Mouse (Mus musculus): ENCODE data around the gene Nmd3. TPM values are rescaled to one million over a fixed set of nuclear protein-coding genes. Genes with fewer than 3 reads are reported as not detected.

Gene Nmd3
- polyA plus RNA-seq, 1 experiment from 2014 or later: 97.8 TPM

DNA sequence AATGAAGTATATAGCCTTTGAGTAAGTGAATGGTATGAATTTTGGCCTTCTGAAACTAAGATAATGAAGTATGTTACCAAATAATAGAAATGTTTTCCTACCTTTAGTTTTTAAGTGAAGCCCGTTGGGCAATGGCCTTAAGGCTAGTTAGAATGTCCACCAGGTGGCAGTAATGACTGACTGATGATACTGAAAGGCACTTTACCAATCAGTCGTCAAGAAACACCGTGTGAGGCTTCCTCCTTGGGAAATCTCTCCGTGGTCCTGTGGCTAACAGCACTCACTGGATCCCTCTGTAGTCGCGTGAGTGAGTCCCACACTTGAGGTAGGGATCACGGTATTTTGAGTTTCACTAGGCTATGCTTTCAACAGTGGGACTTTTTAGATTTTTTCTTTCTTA is 34.7 kb downstream of the Nmd3 start:
- H3K36me3 ChIP-seq (ENCODE audit: control insufficient read depth, insufficient read depth, low read length): 0 out of 2 replicates have a peak, but pooled peaks cover 2% of the 10 kb centered on the region
- 22% methylated on average over 7 of the region's 7 CpGs for WGBS

DNA sequence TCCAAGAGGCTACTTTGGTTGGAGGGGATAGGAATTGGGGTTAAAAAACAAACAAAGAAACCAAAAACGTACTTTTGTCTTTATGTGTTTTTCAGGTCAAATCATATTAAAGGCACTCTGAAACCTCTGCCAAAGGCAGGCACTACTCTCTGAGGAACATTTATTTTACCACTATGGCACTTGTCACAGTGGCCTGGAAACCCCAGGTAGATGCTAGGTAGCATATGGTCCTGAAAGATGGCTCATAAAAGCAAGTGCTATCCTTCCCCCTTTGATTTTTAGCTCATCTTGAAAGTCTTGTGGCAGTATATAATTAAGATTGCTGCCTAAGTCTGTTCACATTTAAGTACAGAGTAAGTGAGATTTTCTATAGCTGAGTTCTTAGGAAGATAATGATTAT is 35.7 kb downstream of the Nmd3 start:
- H3K9me3 ChIP-seq (ENCODE audit: control insufficient read depth, low read length): no peaks in the 10 kb centered on the region
- H3K9ac ChIP-seq (ENCODE audit: low read length): no peak overlapping the region
- H3K4me2 ChIP-seq (replicated peaks; ENCODE audit: low read depth): no peak overlapping the region
- no peaks in the 10 kb centered on the region for H3K27me3 ChIP-seq (ENCODE audit: control insufficient read depth, insufficient read depth, low read length)
- no peak for TF ChIP-seq CTCF (IDR thresholded peaks at IDR 0.05; ENCODE audit: low read depth)
- TF ChIP-seq EP300 (optimal IDR thresholded peaks at IDR 0.05): no peak
- ATAC-seq (ENCODE audit: low FRiP score, low TSS enrichment) (no peak), DNase-seq (ENCODE audit: low spot score) (no peak)
- no peaks in the 10 kb centered on the region for H3K4me1 ChIP-seq (replicated peaks; ENCODE audit: control insufficient read depth, insufficient read depth)
- no peak overlapping the region for H3K27ac ChIP-seq (replicated peaks)
- 84% methylated on average over 1 of the region's 1 CpGs for WGBS
- H3K4me3 ChIP-seq (ENCODE audit: low read depth, low read length): no peak overlapping the region
- 0 out of 2 replicates have a peak, but pooled peaks cover 2% of the 10 kb centered on the region for H3K36me3 ChIP-seq (ENCODE audit: control insufficient read depth, insufficient read depth, low read length)

More for the DNA sequence above, 34.7 kb downstream of the Nmd3 start:
- Histone ChIP-seq H3K27me3 (ENCODE audit: control insufficient read depth, insufficient read depth, low read length) (no peaks in the 10 kb centered on the region), H3K27ac (replicated peaks) (no peak overlapping the region), H3K9me3 (ENCODE audit: control insufficient read depth, low read length) (no peaks in the 10 kb centered on the region), H3K4me1 (replicated peaks; ENCODE audit: control insufficient read depth, insufficient read depth) (no peaks in the 10 kb centered on the region), H3K9ac (ENCODE audit: low read length) (no peak overlapping the region), H3K4me2 (replicated peaks; ENCODE audit: low read depth) (no peak overlapping the region), H3K4me3 (ENCODE audit: low read depth, low read length) (no peak overlapping the region)
- peak; percentile 51 for DNase-seq (ENCODE audit: low spot score)
- TF ChIP-seq EP300 (optimal IDR thresholded peaks at IDR 0.05) (no peak), CTCF (IDR thresholded peaks at IDR 0.05; ENCODE audit: low read depth) (peak; percentile 93)
- peak; percentile 56 for ATAC-seq (ENCODE audit: low FRiP score, low TSS enrichment)

GRCm38 (mm10) chr3:69760081-69760480 is 38.3 kb downstream of the Nmd3 start:
- Histone ChIP-seq H3K27me3 (ENCODE audit: control insufficient read depth, insufficient read depth, low read length) (no peaks in the 10 kb centered on the region), H3K4me1 (replicated peaks; ENCODE audit: control insufficient read depth, insufficient read depth) (no peaks in the 10 kb centered on the region), H3K4me3 (ENCODE audit: low read depth, low read length) (no peak overlapping the region), H3K9ac (ENCODE audit: low read length) (no peak overlapping the region), H3K9me3 (ENCODE audit: control insufficient read depth, low read length) (no peaks in the 10 kb centered on the region), H3K36me3 (ENCODE audit: control insufficient read depth, insufficient read depth, low read length) (0 out of 2 replicates have a peak, but pooled peaks cover 2% of the 10 kb centered on the region), H3K27ac (replicated peaks) (no peak overlapping the region), H3K4me2 (replicated peaks; ENCODE audit: low read depth) (no peak overlapping the region)
- no peak for ATAC-seq (ENCODE audit: low FRiP score, low TSS enrichment)
- TF ChIP-seq EP300 (optimal IDR thresholded peaks at IDR 0.05): no peak
- no peak for TF ChIP-seq CTCF (IDR thresholded peaks at IDR 0.05; ENCODE audit: low read depth)
- no peak for DNase-seq (ENCODE audit: low spot score)
- WGBS: 81% methylated on average over 6 of the region's 6 CpGs

DNA sequence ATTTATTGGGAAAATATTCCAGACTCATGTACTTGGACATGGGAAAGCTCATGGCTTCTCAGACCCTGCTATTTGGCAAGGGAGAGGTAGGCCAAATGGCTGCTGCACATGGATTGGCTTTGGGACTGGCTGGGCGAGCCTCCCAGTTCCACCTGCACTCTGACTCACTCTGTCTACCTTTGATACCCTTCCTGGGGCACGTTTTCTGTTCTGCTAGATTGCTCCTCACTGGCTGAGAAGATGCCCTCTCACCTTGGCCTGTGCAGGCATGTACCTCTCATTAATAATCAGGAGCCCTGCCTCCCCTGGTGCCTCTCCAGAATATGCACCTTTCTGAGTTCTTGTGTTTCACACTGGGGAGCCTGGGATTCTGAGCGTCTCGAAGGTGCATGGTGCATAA is 39.4 kb downstream of the Nmd3 start:
- DNase-seq (ENCODE audit: low spot score) (peak; percentile 64), ATAC-seq (ENCODE audit: low FRiP score, low TSS enrichment) (peak; percentile 91)
- TF ChIP-seq CTCF (IDR thresholded peaks at IDR 0.05; ENCODE audit: low read depth) (no peak), EP300 (optimal IDR thresholded peaks at IDR 0.05) (no peak)
- Histone ChIP-seq H3K36me3 (ENCODE audit: control insufficient read depth, insufficient read depth, low read length) (0 out of 2 replicates have a peak, but pooled peaks cover 2% of the 10 kb centered on the region), H3K27ac (replicated peaks) (peak overlapping the region; percentile 58), H3K4me3 (ENCODE audit: low read depth, low read length) (no peak overlapping the region), H3K9ac (ENCODE audit: low read length) (no peak overlapping the region), H3K27me3 (ENCODE audit: control insufficient read depth, insufficient read depth, low read length) (no peaks in the 10 kb centered on the region), H3K4me1 (replicated peaks; ENCODE audit: control insufficient read depth, insufficient read depth) (no peaks in the 10 kb centered on the region), H3K4me2 (replicated peaks; ENCODE audit: low read depth) (no peak overlapping the region), H3K9me3 (ENCODE audit: control insufficient read depth, low read length) (no peaks in the 10 kb centered on the region)
- WGBS: 77% methylated on average over 4 of the region's 4 CpGs

DNA sequence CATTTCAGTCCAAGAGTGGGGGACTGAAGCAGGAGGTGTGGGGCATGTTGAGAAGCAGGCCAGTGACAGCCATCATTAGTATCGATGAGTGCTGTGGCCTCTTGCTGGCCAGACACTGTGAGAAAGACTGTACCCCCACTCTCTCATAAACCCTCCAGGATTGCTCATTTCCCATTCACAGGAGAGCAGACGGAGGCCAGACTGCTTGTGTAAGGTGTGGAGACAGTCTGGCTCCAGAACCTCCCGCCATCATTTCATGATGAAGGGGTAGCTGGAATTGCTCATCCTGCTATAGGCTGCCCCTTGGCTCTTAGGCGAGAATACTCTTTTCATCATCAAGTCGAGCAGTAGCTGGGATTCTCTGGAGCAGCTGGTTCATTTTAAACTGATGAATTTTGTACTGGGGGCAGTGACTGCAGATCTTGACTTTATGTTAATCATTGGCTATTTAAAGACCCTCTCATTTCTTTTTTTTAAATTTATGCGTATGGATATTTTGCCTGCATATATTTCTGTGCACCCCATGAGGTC is 41.1 kb downstream of the Nmd3 start:
- ATAC-seq (ENCODE audit: low FRiP score, low TSS enrichment) (no peak), DNase-seq (ENCODE audit: low spot score) (no peak)
- WGBS: 68% methylated on average over 6 of the region's 6 CpGs

DNA sequence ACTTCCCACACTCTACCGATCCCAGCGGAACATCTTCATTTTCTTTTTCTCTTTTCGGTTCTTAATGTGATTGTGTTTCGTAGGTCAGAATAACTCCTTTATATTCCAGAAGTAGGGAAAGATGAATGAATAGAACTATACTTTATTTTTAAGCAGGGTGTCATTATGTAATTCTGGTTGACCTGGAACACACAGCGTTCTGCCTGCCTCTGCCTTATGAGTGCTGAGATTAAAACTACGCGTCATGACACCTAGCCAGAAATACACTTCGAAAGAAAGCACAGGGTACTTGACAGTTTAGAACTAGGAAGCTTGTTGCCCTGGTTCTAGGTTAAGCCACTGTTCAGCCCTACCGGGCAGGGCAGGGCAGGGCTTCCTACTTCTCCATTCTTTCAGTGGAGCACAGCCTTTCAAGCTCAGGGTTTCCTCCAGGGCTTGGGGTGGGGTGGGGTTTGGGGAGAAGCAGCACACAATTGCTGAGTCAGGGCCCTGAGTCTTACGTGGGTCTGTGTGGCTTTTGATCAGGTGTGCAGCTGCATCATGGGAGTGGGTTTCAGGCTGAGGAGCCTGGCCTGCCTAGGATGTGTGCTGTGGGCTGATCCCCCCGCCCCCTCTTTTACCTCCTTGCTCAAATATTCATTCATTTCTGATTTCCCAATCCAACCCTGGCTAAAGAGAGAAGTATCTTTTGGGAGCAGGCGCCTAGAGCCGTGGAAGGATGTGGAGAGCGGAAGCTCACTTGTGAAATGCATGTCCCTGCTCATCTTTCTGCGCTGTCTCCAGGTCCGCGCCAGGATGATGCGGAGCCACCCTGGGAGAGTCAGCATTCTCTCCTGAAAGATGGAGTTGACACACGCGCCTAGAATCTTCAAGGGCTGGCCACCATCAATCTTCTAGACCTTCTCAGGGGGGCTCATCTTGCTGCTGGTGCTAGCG is 42.1 kb downstream of the Nmd3 start:
- no peaks in the 10 kb centered on the region for H3K4me1 ChIP-seq (replicated peaks; ENCODE audit: control insufficient read depth, insufficient read depth)
- no peak overlapping the region for H3K27ac ChIP-seq (replicated peaks)
- ATAC-seq (ENCODE audit: low FRiP score, low TSS enrichment) (no peak), DNase-seq (ENCODE audit: low spot score) (no peak)
- TF ChIP-seq CTCF (IDR thresholded peaks at IDR 0.05; ENCODE audit: low read depth) (no peak), EP300 (optimal IDR thresholded peaks at IDR 0.05) (no peak)
- no peak overlapping the region for H3K4me3 ChIP-seq (ENCODE audit: low read depth, low read length)
- no peak overlapping the region for H3K4me2 ChIP-seq (replicated peaks; ENCODE audit: low read depth)
- no peaks in the 10 kb centered on the region for H3K27me3 ChIP-seq (ENCODE audit: control insufficient read depth, insufficient read depth, low read length)
- WGBS: 81% methylated on average over 21 of the region's 21 CpGs
- H3K36me3 ChIP-seq (ENCODE audit: control insufficient read depth, insufficient read depth, low read length): no peaks in the 10 kb centered on the region
- H3K9me3 ChIP-seq (ENCODE audit: control insufficient read depth, low read length): no peaks in the 10 kb centered on the region
- H3K9ac ChIP-seq (ENCODE audit: low read length): no peak overlapping the region

More for the DNA sequence above, 41.1 kb downstream of the Nmd3 start:
- no peak overlapping the region for H3K27ac ChIP-seq (replicated peaks)
- TF ChIP-seq CTCF (IDR thresholded peaks at IDR 0.05; ENCODE audit: low read depth): no peak
- no peak for TF ChIP-seq EP300 (optimal IDR thresholded peaks at IDR 0.05)
- no peak overlapping the region for H3K9ac ChIP-seq (ENCODE audit: low read length)
- H3K4me1 ChIP-seq (replicated peaks; ENCODE audit: control insufficient read depth, insufficient read depth): no peaks in the 10 kb centered on the region
- H3K4me3 ChIP-seq (ENCODE audit: low read depth, low read length): no peak overlapping the region
- no peaks in the 10 kb centered on the region for H3K36me3 ChIP-seq (ENCODE audit: control insufficient read depth, insufficient read depth, low read length)
- H3K4me2 ChIP-seq (replicated peaks; ENCODE audit: low read depth): no peak overlapping the region
- no peaks in the 10 kb centered on the region for H3K9me3 ChIP-seq (ENCODE audit: control insufficient read depth, low read length)
- H3K27me3 ChIP-seq (ENCODE audit: control insufficient read depth, insufficient read depth, low read length): no peaks in the 10 kb centered on the region
